Mouse (Mus musculus) right cerebral cortex, adult 2 months (tissue): ENCODE data around the gene Rdh9.
"Not testable (repeated sequence)": the region's sequence is repeated elsewhere in the genome, so short reads cannot be mapped to it uniquely, and the experiment has no call there.

ENCODE experiments used
- DNase-seq, 2 experiments: peaks; one replicate each; pipeline ENCODE4 v3.0.0; 2021 to 2022; ENCODE audit warnings: low spot score in 2 of 2

Rdh9 gene

DNA sequence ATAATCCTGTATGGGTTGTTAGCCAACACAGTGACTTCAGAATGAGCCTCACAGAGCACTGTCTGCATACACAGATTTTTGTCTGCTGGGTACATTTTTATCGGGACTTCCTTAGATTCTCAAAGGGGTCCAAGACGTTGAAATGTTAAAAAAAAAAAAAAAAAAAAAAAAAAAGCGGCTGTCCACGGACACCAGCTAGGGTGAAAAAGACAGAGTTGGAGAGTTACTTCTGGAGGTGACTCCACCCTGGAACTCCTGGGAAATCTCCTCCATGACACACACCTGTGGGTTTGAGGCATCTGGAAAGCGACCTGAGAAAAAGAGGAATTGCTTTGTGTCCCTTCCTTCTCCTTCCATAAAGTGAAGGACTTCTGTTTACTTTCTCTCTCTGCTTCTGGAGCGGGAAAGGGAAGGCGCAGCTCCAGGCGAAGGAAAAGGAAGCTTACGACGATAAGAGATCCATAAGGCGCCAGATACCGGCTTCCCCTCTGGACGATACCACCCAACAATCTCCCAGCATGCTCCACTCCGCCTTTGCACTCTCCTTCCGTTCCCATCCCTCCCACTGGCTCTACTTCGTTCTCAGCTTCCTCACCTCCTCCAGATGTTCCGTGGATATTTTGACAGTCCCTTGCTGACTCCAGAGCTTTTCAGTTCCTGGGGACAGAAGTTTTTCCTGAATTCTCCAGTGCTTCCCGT lies 20.3 kb upstream of the Rdh9 start:
- no peak for DNase-seq

DNA sequence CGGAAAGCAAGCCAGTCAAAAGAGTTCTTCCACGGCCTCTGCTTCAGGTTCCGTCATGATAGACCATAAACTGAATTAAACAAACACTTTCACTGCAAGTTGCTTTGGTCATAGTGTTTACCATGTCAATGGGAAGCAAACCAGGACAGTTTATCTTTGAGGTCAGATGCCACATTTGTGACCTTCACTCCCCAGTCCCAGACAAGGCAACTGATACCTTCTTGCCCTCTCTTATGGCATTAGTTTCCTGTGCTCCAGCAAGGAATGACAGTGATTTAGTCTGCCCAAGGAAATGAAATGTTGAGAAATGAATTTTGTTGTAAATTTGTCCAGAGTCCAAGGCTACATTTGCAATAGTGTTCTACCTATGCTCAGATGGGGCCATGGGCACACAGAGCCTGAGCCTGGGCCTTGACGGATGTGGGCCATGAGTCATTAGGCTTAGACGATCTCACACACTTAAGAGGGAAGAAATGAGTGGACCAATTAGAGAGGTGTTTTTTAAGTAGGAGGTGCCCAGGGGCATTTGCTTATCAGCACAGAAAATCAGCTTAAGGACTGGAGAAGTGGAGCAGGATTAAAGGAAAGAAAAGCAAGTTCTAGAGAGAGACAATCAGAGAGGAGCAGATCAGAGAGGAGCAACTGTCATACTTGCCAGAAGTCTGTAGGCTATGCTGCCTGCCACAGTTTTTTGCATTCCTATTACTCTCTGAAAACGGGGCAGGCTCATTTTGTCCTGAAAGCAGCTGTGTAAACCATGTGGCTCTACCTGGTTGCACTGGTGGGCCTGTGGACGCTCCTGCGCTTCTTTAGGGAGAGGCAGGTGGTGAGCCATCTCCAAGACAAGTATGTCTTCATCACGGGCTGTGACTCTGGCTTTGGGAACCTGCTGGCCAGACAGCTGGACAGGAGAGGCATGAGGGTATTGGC lies 16.7 kb upstream of the Rdh9 start, which contains the start of the genes Rdh1 and Rdh16f1:
Rdh1 (plus strand) TSS at position 541 of the 930 bp plus-strand sequence.
Rdh16f1 (plus strand) TSS at position 607 of the 930 bp plus-strand sequence.
- no peak for DNase-seq

DNA sequence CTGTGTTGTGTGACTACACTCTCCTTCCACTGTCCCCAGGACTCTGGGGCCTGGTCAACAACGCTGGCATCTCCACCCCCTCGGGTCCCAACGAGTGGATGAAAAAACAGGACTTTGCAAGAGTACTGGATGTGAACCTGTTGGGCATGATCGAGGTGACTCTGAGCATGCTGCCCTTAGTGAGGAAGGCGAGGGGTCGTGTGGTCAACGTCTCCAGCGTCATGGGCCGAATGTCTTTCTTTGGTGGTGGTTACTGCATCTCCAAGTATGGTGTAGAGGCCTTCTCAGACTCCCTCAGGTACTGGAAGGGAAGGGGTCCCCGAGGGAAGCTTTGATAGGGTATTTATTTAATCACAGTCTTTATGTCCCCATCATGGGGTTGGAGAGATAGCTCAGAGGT lies 13.3 kb upstream of the Rdh9 start:
- not testable (repeated sequence) for DNase-seq

DNA sequence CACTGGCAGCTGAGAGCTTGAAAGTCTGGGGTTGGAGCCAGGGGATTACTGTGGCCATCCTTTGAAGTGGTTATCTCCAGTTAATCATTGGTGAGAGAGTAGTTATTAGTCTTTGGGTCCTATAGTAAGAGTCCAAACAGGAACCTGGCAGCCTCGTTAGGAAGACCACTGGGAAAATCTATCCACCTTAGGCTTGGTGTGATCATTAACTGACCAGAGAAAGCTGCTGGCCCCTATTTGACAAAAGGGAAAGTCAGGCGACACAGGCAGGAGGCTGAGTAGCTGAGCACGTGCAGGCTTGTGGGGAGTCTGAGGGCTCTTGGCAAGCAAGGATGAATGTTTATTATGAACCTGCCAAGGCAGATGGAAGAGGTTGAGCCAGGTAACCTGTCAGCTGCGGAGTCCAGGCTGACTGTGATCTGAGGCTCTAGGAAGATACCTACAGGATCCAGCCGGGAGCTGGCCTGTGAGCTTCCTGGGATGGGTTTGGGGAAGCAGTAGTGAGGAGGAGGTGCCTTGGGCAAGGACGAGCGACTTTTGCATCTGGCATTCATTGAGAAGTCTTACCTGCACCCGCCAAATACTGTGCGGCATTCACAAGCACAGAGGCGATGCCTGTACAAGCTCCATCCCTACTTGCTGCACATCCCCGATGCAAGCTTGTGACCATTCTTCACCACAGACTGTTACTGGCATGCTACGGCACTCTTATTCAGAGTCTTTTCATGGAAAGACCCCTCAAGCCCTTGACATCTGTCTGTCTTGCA lies 12.1 kb upstream of the Rdh9 start:
- no peak for DNase-seq

DNA sequence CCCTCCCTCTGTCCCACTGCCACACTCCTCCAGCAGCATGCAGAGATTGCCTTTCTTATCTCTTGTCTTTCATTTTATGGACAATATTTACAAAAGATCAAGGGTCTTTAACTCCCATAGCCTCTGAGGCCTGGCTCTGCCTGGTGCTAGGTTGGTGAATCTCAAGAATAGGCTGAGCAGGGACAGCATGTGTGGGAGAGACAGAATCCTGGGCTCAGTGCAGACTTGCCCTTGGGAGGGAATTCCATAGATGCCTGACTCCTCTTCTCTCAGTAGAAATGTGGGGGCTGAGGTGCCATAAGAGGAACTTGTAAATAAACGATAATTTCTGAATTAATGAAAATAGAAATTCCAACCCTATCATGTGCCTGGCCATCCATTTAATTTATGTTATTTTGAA lies 9.6 kb upstream of the Rdh9 start:
- no peak for DNase-seq

DNA sequence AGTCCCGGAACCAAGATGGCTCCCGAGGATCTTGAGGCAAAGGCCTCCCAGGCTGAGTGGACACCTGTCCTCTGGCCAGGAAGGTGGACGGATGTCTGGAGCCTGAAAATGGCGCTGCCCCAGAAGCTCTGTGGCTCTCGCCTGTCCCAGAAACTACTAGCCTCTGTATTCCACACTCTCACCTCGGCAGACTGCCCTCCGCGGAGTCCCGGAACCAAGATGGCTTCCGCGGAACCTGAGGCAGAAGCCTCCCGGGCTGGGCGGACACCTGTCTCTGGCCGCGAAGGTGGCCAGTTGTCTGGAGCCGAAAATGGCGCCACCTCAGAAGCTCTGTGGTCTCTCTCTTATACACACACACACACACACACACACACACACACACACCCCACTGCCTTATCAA lies 6.1 kb downstream of the Rdh9 start:
- DNase-seq = not testable (repeated sequence)

DNA sequence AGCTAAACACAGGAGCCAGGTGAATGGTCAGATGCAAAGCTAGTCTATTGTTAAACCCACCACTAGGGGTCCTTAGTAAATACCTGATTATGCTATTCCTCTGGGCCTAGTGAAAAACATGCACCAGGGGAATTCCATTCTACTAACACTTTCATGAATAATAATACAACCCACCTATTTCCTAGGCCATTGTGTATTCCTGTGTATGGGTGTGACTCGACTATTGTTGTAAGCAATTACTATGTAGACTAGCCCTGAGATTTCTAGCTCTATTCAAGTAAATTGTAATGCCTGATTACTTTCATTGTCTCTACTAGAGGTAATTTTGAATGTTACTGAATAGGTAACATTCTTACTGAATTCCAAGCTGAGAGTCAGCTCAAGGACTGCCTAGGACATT lies 9.2 kb downstream of the Rdh9 start:
- not testable (repeated sequence) for DNase-seq

DNA sequence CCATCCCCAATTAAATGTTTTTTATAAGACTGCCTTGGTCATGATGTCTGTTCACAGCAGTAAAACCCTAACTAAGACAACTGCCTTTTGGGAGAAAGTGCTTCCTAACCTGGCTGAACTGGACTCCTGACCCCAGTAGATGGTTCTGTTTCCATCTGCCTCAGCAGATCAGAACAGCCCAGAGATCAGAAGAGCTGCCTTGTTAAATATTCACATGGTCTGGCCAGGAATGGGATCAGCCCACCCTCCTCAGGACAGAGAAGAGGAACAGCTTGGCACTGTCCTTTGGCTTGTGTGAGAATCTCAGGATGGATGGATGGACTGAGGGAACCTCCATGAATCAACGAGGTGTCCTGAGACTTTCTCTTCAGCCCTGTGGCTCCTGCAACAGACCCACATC lies 23.1 kb downstream of the Rdh9 start:
- DNase-seq = no peak

DNA sequence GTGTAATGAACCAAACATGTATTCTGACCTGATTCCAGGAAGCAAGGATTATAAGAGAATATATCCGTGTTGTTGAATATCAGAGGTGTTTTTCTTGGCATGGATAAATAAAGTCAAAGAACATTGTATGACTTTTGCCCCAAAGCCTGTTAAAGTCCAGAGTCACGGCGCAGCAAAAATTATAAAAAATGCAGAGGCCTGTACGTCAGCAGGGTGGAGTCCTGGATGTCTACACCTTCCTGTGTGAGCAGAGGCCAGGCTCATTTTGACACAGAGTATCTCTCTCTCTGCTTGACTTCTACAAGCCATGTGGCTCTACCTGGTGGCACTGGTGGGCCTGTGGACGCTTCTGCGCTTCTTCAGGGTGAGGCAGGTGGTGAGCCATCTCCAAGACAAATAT lies 24.7 kb downstream of the Rdh9 start, which contains the start of gene Rdh16:
Rdh16 (plus strand) TSS at position 262 of the 400 bp plus-strand sequence.
- DNase-seq = no peak

DNA sequence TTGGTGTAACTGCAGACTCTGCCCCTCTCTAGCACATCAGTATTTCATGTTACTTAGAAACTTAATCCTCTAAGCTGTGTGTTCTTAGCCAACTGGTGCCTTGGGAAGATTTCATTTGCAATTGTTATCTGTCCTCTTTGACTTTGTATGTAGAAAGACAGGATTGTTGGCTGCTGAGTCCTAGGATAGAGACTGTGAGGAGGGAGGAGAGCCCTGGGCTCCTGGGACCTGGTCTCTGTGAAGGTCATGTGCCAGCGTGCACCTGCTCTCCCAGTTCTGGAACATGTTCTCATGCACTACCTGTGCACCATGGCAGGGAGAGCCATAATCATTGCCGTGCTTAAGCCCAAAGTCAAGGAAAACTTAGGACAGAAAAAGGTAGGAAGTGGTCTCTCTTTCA lies 25.4 kb downstream of the Rdh9 start:
- DNase-seq = no peak

DNA sequence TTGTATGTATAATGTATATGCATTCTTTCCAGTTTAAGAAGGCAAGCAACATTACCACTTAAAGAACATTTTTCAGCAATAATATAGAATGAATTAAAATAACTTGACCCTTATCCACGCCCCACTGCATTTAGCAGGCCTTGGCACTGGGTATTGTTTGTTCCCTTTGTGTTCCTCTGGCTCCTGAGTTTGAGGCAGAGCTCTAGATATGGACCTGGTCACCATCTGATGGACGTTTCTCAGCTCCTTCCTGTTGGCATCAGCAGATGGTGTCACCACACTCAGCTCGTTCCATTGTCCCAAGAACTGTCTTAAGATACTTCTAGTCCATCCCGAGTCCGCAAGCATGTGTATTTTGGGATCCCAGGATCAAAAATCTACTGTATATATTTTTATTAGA lies 26.1 kb downstream of the Rdh9 start:
- DNase-seq = no peak

DNA sequence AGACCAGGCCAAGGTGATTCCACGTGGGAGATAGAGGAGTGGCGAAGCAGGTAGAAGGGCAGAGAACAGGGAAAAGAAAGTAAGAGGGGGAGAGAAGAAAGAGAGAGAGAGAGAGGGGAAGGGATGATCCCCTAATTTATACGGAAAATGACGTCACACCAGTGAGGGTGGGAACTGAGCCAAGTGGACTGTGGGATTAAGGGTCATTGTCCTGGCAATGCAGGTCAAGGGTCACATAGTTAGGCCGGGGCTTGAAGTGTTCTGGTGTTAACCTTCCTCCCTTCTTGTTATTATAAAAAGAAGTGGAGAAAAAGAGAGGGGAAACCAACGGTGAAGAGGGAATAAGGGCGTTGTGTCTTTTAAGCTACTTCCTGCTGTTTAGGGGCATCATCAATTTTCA lies 28.2 kb downstream of the Rdh9 start:
- no peak for DNase-seq

DNA sequence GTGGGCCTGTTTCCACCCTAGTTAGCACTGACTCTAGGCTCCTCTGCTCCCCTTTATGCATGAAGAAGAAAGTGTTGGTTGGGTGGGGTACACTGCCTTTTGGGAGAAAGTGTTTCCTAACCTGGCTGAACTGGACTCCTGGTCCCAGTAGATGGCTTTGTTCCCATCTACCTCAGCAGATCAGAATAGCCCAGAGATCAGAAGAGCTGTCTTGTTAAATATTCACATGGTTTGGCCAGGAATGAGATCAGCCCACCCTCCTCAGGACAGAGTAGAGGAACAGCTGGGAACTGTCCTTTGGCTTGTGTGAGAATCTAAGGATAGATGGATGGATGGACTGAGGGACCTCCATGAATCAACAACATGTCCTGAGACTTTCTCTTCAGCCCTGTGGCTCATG lies 39.7 kb downstream of the Rdh9 start:
- no peak for DNase-seq

DNA sequence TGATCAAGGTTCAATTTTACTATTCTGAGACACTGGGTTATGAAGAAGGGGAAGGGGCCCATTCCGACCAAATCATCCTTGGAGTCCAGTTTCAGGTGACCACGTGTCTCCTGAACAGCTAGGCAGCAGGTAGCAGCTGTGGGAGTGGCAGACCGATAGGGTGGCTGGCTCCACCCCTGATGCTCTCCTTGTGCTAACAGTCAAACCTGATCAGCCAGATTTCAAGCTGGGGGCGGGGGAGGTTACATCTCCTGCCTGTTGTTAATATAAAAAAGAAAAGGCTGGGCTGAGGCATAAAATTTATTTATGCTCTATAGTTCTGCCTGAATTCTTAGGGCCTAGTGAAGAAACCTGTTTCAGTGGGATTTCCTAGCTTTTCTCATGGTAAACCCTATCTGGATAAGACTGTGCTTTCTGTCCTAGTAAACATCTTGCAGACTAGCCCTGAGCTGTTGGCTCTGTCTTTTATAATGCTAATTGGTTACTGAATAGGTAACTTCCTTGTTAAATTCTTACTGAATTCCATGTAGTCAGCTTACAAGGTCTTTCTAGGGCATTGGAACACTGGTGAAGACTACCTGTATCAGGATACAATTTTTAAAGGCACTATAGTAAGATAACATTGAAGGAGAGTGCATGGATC lies 41.2 kb downstream of the Rdh9 start:
- not testable (repeated sequence) for DNase-seq

DNA sequence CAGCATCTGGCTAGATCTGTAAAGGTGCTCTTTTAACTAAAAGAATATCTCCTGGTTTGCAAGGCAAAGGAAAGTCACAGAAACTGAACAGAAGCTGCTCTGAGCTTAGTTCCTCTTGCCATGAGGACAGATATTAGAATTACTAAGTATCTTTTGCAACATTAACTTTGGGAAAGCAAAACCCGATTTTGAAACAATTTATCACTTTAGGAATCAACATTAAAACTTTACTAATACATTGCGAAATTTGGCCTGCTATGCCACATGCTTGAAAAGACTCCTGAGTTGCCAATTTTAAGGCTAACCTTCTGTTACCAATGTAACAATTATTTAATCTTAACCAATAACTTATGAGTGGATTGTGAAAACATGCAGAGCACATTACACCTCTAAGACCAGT lies 45.6 kb downstream of the Rdh9 start:
- DNase-seq = not testable (repeated sequence)

DNA sequence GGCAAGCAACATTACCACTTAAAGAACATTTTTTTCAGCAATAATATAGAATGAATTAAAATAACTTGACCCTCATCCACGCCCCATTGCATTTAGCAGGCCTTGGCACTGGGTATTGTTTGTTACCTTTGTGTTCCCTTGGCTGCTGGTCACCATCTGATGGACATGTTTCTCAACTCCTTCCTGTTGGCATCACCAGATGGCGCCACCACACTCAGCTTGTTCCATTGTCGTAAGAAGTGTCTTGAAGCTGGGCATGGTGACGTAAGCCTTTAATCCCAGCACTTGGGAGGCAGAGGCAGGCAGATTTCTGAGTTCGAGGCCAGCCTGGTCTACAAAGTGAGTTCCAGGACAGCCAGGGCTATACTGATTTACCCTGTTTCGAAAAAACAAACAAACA lies 49.2 kb downstream of the Rdh9 start:
- DNase-seq = peak; percentile 3 to 4

DNA sequence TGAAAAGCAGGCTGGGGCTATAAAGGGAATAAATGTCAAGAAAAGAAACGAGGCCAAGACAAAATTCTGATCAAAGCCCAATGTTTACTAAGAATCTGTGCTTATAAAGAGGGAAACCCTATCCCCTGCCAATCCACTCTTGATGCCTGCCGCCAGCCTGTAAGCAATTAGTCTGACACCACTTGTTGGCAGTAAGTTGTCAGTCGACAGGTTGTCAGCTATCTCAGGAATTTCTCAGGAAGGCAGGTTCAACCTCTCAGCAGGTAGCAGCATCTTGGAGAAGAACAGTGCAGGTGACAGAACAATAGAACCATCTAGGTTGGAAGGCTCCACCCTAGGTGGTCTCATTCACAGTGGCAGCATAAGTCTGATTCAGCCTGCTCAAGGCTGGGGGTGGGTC lies 52.9 kb downstream of the Rdh9 start:
- DNase-seq = no peak

DNA sequence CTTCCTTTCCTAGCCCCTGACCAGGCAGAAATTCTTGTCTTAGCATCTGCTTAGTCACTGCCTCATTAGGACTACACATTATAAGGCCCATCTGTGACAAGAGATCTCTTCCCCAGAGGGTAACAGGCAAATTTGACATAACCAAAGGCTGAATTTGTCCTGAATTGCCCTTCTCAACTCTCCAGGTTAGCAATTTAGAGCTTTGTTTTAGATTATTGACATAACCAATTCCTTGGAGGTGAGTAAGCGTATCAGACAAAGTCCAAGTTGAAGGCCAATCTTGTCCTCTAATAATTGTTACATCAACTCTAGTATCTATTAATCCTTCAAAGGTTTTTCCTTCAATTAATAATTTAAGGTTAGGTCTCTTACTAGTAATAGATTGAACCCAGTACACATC lies 58.0 kb downstream of the Rdh9 start:
- DNase-seq = not testable (repeated sequence)

DNA sequence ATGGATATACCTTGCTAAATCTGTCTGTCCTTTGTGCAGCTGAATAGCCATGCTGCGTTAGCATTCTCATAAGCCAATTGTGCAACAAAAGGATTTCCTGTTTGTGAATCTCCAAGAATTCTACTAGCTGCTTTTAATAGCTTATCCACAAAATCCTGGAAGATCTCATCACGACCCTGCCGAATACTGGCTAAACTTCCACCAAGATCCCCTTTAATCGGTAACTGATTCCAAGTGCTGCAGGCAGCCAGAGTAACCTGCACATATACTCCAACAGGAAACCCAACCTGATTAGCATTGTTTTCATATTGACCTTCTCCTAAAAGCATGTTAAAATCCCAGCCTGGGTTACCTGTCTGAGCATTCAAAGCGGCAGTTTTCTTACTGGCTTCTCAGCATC lies 59.1 kb downstream of the Rdh9 start:
- DNase-seq = no peak

DNA sequence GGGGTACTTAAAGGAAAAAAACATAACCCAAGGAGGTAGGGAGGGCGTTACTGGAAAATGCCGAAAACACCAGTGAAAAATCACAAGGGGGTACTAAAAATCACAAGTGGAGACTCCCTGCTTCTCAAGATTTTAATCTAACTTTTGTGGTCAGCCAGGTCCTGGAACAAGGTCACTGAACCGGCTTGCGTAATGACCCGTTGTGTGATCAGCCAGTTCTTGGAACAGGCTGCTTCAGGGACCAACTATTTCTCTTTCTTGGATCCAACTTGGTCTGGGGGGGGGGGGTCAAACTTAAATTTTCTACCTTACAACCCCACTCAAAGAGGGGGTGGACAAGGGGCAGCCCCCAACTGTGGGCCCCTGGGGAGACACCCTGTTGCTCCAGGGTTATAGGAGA lies 61.6 kb downstream of the Rdh9 start:
- not testable (repeated sequence) for DNase-seq

DNA sequence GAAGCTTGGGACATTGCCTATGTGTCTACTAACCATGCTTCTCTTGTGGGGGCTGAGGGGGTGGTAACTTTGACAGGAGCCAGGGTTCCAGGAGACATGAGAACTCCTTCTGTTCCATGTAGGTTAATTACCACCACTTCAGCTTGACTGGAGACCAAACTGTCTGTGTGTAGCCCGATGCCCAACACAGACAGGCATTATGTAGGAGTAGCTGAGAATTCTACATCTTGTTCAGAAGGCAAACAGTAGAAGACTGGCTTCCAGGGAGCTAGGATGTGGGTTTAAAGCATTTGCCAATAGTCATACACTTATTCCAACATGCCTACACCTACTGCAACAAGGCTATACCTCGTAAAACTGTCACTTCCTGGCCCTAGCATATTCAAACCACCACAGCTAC lies 62.4 kb downstream of the Rdh9 start:
- DNase-seq = no peak

DNA sequence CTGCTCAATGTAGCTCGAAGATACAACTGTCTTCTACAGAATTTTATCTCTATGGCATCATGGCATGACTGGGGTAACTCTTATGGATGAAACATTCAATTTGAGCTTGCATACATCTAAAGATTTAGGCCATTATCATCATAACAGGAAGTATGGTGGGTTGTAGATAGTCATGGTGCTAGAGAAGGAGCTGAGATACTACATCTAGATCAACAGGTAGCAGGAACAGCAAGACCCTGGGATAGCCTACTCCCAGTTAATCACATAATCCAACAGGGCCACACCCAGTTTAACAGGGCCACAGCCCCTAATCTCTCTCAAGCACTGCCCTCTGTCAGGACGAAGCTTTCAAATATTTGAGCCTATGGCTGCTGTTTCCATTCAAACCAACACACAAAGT lies 64.6 kb downstream of the Rdh9 start:
- DNase-seq = no peak
